ENCODE assay signal across 24 mouse cellular contexts in genomic region chr16:91229643-91230042, GRCm38 (mm10). TPM values are rescaled to one million over a fixed set of nuclear protein-coding genes. Genes with fewer than 3 reads are reported as not detected.
DNase-seq lines count a peak whose midpoint lies in the region; ATAC-seq and TF ChIP-seq lines count a peak whose summit lies in the region.
"Had no signal": no experiment of that assay in that cellular context is flagged by ENCODE, and none has a peak within 500 bp of the region (broad histone marks: within the 10 kb centered on the region; RNA-seq: fewer than 3 reads in every experiment).

No protein-coding gene starts in this region.

- DNase-seq in layer of hippocampus, adult 2 months (ENCODE audit: low spot score in 2 of 2), result no peak
- DNase-seq in layer of hippocampus, adult 18-20 months (ENCODE audit: low spot score in 2 of 2), result no peak
- DNase-seq in hindbrain, postnatal 0 days (ENCODE audit: low spot score), result no peak
- DNase-seq in neural tube, embryonic 10.5 days (ENCODE audit: extremely low spot score, low spot score), result peak; percentile 32
- DNase-seq in retina, postnatal 1 day, result no peak
- no peak for DNase-seq in heart, postnatal 4 days
- DNase-seq: cerebellum, adult 9-11 months; heart, postnatal 14 days; kidney, adult 8-10 months; kidney, postnatal 14 days; layer of hippocampus, adult 9-11 months; lung, postnatal 4 days; thymus, postnatal 36 days had no signal

- no peak overlapping the region; the same call in 1 of the 2 replicates for H3K9ac ChIP-seq in forebrain, embryonic 13.5 days
- peak overlapping the region; percentile 35; the same call in 1 of the 2 replicates for H3K9ac ChIP-seq in hindbrain, postnatal 0 days (replicated peaks; ENCODE audit: low read length)
- H3K9ac ChIP-seq: liver, embryonic 14.5 days; lung, embryonic 15.5 days; neural tube, embryonic 12.5 days had no signal

- H3K9me3 ChIP-seq in forebrain, embryonic 13.5 days (replicated peaks), result no peaks in the 10 kb centered on the region
- no peaks in the 10 kb centered on the region for H3K9me3 ChIP-seq in hindbrain, postnatal 0 days (ENCODE audit: low read length)
- H3K9me3 ChIP-seq: lung, embryonic 15.5 days; neural tube, embryonic 12.5 days had no signal

- no peaks in the 10 kb centered on the region for H3K36me3 ChIP-seq in forebrain, embryonic 13.5 days (ENCODE audit: poor library complexity, severe bottlenecking)
- H3K36me3 ChIP-seq in hindbrain, postnatal 0 days (ENCODE audit: insufficient read depth, low read length), result no peaks in the 10 kb centered on the region
- H3K36me3 ChIP-seq: lung, embryonic 15.5 days; neural tube, embryonic 12.5 days had no signal

- ATAC-seq in forebrain, embryonic 13.5 days, result no peak
- no peak for ATAC-seq in hindbrain, postnatal 0 days

- H3K27me3 ChIP-seq in forebrain, embryonic 13.5 days, result peaks cover 99% of the 10 kb centered on the region
- peaks cover 86% of the 10 kb centered on the region for H3K27me3 ChIP-seq in hindbrain, postnatal 0 days (ENCODE audit: insufficient read depth, low read length)

- peaks cover 74% of the 10 kb centered on the region for H3K4me1 ChIP-seq in forebrain, embryonic 13.5 days
- peaks cover 8% of the 10 kb centered on the region; the same call in 1 of the 2 replicates for H3K4me1 ChIP-seq in hindbrain, postnatal 0 days (ENCODE audit: insufficient read depth, low read length)

- H3K4me3 ChIP-seq in layer of hippocampus, adult 2 months, result no peak overlapping the region; the same call in 1 of the 2 replicates
- peak overlapping the region; percentile 50 for H3K4me3 ChIP-seq in forebrain, embryonic 13.5 days
- peak overlapping the region; percentile 38 for H3K4me3 ChIP-seq in hindbrain, postnatal 0 days (ENCODE audit: low read length)
- H3K4me3 ChIP-seq: lung, embryonic 15.5 days; neural tube, embryonic 12.5 days had no signal

- H3K4me2 ChIP-seq in forebrain, embryonic 13.5 days, result peak overlapping the region; percentile 66
- H3K4me2 ChIP-seq in hindbrain, postnatal 0 days (ENCODE audit: low read depth, low read length), result peak overlapping the region; percentile 38
- H3K4me2 ChIP-seq: heart, embryonic 11.5 days; lung, embryonic 15.5 days; neural tube, embryonic 12.5 days had no signal

- no peak for TF ChIP-seq CTCF in layer of hippocampus, adult 2 months (conservative IDR thresholded peaks at IDR 0.05)
- no peak for TF ChIP-seq CTCF in hindbrain, postnatal 0 days (IDR thresholded peaks at IDR 0.05; ENCODE audit: low read depth)

- peak overlapping the region; percentile 61 for H3K27ac ChIP-seq in layer of hippocampus, adult 2 months
- H3K27ac ChIP-seq in forebrain, embryonic 13.5 days, result no peak overlapping the region
- peak overlapping the region; percentile 45; the same call in 1 of the 2 replicates for H3K27ac ChIP-seq in hindbrain, postnatal 0 days
- H3K27ac ChIP-seq: liver, embryonic 14.5 days; lung, embryonic 15.5 days; neural tube, embryonic 12.5 days had no signal

- 18% methylated on average over 8 of the region's 8 CpGs for whole genome bisulfite sequencing in forebrain, embryonic 13.5 days
- WGBS in hindbrain, postnatal 0 days, result 19% methylated on average over 8 of the region's 8 CpGs

RNA-seq across cellular contexts. Expression of gene Olig2, which starts 4.4 kb away (rescaled TPM):
- 10 to 100 TPM; 25.2 to 27.1 TPM for total RNA-seq in layer of hippocampus, adult 2 months (2021)
- 10 to 100 TPM; 23.1 to 25.2 TPM for total RNA-seq in layer of hippocampus, adult 18-20 months (2021)
- polyA plus RNA-seq in forebrain, embryonic 13.5 days (2015; fragmentation: Nextera tagmentation; extraction: Ambion mirVana), result 6.3 and 8.4 TPM in 2 replicates
- total RNA-seq in hindbrain, postnatal 0 days (2014; rRNA removed), result 58.7 and 66.3 TPM in 2 replicates
- polyA plus RNA-seq in hindbrain, postnatal 0 days (2015; fragmentation: Nextera tagmentation; extraction: Ambion mirVana), result 16.0 and 17.3 TPM in 2 replicates
- total RNA-seq in heart, postnatal 4 days (2021), result not detected
- total RNA-seq: adrenal gland, adult 18-20 months; gastrocnemius, adult 18-20 months; heart, postnatal 14 days had no signal
- polyA plus RNA-seq: gonadal fat pad, adult 2 months; intestine, embryonic 14.5 days; liver, embryonic 14.5 days; lung, embryonic 15.5 days; small intestine, adult 2 months; testis, adult 2 months had no signal

RNA-seq across cellular contexts. Expression of gene Olig1, which starts 39.9 kb away (rescaled TPM):
- total RNA-seq in layer of hippocampus, adult 2 months (2021), result 100 to 1,000 TPM in 1 of 2 experiments, 10 to 100 TPM in 1; 95.9 to 105 TPM
- 100 to 1,000 TPM in 1 of 2 experiments, 10 to 100 TPM in 1; 100.0 to 102 TPM for total RNA-seq in layer of hippocampus, adult 18-20 months (2021)
- 7.5 and 8.7 TPM in 2 replicates for polyA plus RNA-seq in forebrain, embryonic 13.5 days (2015; fragmentation: Nextera tagmentation; extraction: Ambion mirVana)
- 240 and 249 TPM in 2 replicates for total RNA-seq in hindbrain, postnatal 0 days (2014; rRNA removed)
- 199 and 227 TPM in 2 replicates for polyA plus RNA-seq in hindbrain, postnatal 0 days (2015; fragmentation: Nextera tagmentation; extraction: Ambion mirVana)
- total RNA-seq in heart, postnatal 4 days (2021), result not detected
- total RNA-seq: gastrocnemius, adult 18-20 months; heart, postnatal 14 days had no signal
- polyA plus RNA-seq: heart, embryonic 11.5 days; liver, embryonic 14.5 days; small intestine, adult 2 months had no signal

Comparison
In these comparisons a context has a peak if more than half of its experiments do, and no peak if none do; other contexts are left out.
1. RNA of gene Olig2, which starts 4.4 kb away (total RNA-seq): 58.7 to 66.3 TPM in hindbrain, postnatal 0 days, 25.2 to 27.1 TPM in layer of hippocampus, adult 2 months and 23.1 to 25.2 TPM in layer of hippocampus, adult 18-20 months; not detected in heart, postnatal 4 days; every median in the first group is over 10 times any median in the second.
2. RNA of gene Olig1, which starts 39.9 kb away (total RNA-seq): 240 to 249 TPM in hindbrain, postnatal 0 days, 95.9 to 105 TPM in layer of hippocampus, adult 2 months and 100.0 to 102 TPM in layer of hippocampus, adult 18-20 months; not detected in heart, postnatal 4 days; every median in the first group is over 10 times any median in the second.